Mouse (Mus musculus) midbrain, embryonic 15.5 days (tissue): Measurements from ENCODE around the gene Palmd. TPM values are rescaled to one million over a fixed set of nuclear protein-coding genes. Genes with fewer than 3 reads are reported as not detected.

Experiments
- ATAC-seq: fragments of 200-750 bp; cut with Nextera tagmentation; replicated peaks from 2 replicates; pipeline ENCODE4 v1.8.0; 2017; ENCODE audit warnings: moderate TSS enrichment
- H3K27ac ChIP-seq: fragments of 300-500 bp; sonication (generic); 2 replicates; pipeline ENCODE4 v1.5.1; 2015; ENCODE audit warnings: mild to moderate bottlenecking, inconsistent platforms
- H3K27me3 ChIP-seq: fragments of 300-500 bp; sonication (generic); replicated peaks from 2 replicates; pipeline ENCODE4 v1.6.1; 2015; ENCODE audit warnings: inconsistent platforms
- H3K36me3 ChIP-seq: fragments of 300-500 bp; sonication (generic); replicated peaks from 2 replicates; pipeline ENCODE4 v1.6.1; 2015; ENCODE audit warnings: inconsistent platforms
- H3K4me1 ChIP-seq: fragments of 300-500 bp; sonication (generic); 2 replicates; pipeline ENCODE4 v1.6.1; 2015; ENCODE audit warnings: inconsistent platforms
- H3K4me2 ChIP-seq: fragments of 300-500 bp; sonication (generic); 2 replicates; pipeline ENCODE4 v1.6.1; 2015; ENCODE audit warnings: inconsistent platforms, mild to moderate bottlenecking, moderate library complexity
- H3K4me3 ChIP-seq: fragments of 300-500 bp; sonication (generic); 2 replicates; pipeline ENCODE4 v1.5.1; 2015; ENCODE audit warnings: mild to moderate bottlenecking, inconsistent platforms
- H3K9ac ChIP-seq: fragments of 300-500 bp; sonication (generic); 2 replicates; pipeline ENCODE4 v1.6.1; 2015; ENCODE audit warnings: mild to moderate bottlenecking, inconsistent platforms
- H3K9me3 ChIP-seq: fragments of 300-500 bp; sonication (generic); 2 replicates; pipeline ENCODE4 v1.6.1; 2016; ENCODE audit warnings: inconsistent platforms
- WGBS: fragments of 180-500 bp; shearing (Covaris S2); methylation state at CpG from one replicate; pipeline ENCODE4 v1.1.7; 2015; ENCODE audit warnings: mixed read lengths; 5-methylcytosine and 5-hydroxymethylcytosine counted together
- polyA plus RNA-seq: library from polyadenylated mRNA; unstranded; fragments of >200 nt; fragmentation: Nextera tagmentation; extraction: Ambion mirVana; gene quantifications from 2 replicates; pipeline ENCODE4 v1.2.1, GENCODE M21; 2015

Gene Palmd
- polyA plus RNA-seq, 1 experiment from 2014 or later = 10.5 TPM

DNA sequence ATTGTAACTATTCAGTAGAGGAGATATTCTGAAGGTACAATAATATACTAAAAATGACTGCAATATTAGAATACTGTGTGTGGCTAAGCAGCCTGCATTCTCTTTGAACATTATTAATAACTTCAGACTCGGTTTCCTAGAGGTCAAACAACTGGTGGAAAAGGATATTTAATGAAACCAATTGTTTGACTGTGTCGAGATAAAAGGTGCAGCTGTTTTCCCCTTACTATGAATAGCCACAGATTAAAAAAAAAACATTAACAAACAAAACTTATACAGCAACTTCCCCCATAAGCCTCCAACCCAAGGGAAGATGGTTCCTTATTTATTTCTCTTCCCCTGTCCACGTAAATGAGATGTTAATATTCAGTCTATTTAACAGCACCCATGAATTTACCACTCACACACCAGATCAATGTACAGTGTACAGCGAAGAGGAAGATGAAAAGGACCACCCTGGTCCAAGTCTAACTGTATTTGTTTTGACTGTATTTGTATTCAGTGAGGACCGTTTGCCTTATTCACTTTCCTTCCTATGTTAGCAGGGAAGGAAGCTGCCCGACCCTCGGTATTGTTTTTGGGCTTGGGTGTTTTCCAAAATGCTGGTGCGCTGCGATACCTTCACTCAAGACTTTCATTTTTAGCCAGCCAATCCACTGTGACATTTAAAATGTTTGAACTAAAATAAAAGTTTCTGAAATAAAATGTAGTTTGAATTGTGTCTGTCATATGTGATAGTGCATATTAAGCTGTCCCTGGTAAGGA, 13.2 kb upstream of the Palmd start:
- Histone ChIP-seq H3K4me2 (no peak overlapping the region), H3K27ac (no peak overlapping the region), H3K9ac (no peak overlapping the region), H3K36me3 (no peaks in the 10 kb centered on the region), H3K4me1 (0 out of 2 replicates have a peak, but pooled peaks cover 4% of the 10 kb centered on the region), H3K4me3 (no peak overlapping the region), H3K27me3 (no peaks in the 10 kb centered on the region), H3K9me3 (0 out of 2 replicates have a peak, but pooled peaks cover 4% of the 10 kb centered on the region)
- no peak for ATAC-seq
- 74% methylated on average over 9 of the region's 9 CpGs for WGBS

DNA sequence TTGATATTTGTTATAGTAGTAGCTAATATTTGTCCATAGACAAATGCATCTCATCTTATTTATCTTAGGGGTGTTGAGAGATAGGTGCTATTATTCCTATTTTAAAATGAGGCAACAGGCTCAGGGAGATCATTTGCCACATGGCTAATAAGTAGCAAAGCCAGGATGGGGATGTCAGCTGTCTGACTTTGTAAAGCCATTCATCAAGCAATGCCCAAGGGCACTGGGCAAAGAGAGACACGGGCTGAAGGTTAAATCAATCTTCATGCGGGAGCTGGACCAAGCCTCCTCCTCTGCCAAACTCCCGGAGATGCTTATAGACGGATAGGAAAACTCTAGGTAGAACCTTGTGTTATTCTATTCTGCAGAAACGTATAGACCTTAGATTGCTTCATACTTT, 999 bp upstream of the Palmd start:
- H3K4me1 ChIP-seq = peaks cover 13% of the 10 kb centered on the region
- ATAC-seq = no peak
- H3K4me2 ChIP-seq = no peak overlapping the region
- H3K9me3 ChIP-seq = no peaks in the 10 kb centered on the region
- no peak overlapping the region for H3K9ac ChIP-seq
- H3K27ac ChIP-seq = no peak overlapping the region; the same call in 1 of the 2 replicates
- H3K36me3 ChIP-seq = no peaks in the 10 kb centered on the region
- 57% methylated on average over 5 of the region's 5 CpGs for WGBS
- no peaks in the 10 kb centered on the region for H3K27me3 ChIP-seq
- no peak overlapping the region for H3K4me3 ChIP-seq

DNA sequence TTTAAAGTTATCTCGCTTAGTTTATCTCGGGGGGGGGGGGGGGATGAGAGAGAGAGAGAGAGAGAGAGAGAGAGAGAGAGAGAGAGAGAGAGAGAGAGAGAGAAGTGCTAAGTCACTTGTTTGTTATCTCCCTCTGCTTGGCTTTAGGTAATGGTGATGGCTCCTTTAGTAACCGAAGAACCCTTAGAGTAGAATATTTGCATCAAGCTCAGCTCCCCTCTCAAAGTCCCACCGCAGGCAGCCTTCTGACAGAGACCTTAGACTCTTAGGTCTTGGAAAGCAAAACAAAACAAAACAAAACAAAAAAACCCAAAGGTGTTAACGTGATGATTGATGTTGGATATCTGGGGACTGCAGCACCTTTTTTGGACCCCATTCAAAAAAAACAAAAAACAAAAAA, 216 bp upstream of the Palmd start:
- Histone ChIP-seq H3K36me3 (no peaks in the 10 kb centered on the region), H3K4me2 (peak overlapping the region; percentile 56), H3K9me3 (no peaks in the 10 kb centered on the region), H3K27ac (peak overlapping the region; percentile 74), H3K4me1 (peaks cover 13% of the 10 kb centered on the region), H3K4me3 (peak overlapping the region; percentile 40), H3K9ac (no peak overlapping the region), H3K27me3 (no peaks in the 10 kb centered on the region)
- peak; percentile 53 for ATAC-seq
- WGBS = 14% methylated on average over 5 of the region's 5 CpGs

DNA sequence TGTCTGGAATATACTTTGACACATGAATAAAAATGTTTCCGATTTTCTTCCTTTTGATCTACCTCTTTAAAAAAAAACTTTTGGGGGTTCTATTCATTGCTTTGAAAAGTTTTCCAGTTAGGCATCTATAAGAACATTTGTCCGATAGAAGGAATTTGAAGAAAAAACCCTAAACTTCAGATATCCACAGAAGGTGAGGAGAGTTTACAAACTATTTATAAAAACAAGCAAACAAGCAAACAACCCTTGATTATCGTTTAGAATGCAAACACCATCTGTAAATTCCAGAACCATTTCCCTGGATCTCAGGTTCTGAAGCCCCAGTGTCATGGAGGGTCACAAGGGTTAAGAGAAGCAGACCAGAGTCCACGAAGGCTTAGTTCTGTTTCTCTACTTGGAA, 820 bp downstream of the Palmd start, which contains the start of gene 4930455H04Rik:
4930455H04Rik (plus strand) TSS at position 301 of the 400 bp plus-strand sequence.
- WGBS = 62% methylated on average over 4 of the region's 4 CpGs
- H3K9me3 ChIP-seq = no peaks in the 10 kb centered on the region
- ATAC-seq = no peak
- H3K4me2 ChIP-seq = peak within 1 kb of the TSS; percentile 56
- peaks cover 13% of the 10 kb centered on the region for H3K4me1 ChIP-seq
- no peaks in the 10 kb centered on the region for H3K27me3 ChIP-seq
- H3K4me3 ChIP-seq = peak within 1 kb of the TSS; percentile 40
- no peaks in the 10 kb centered on the region for H3K36me3 ChIP-seq
- peak within 1 kb of the TSS; percentile 37 for H3K9ac ChIP-seq
- peak within 1 kb of the TSS; percentile 74 for H3K27ac ChIP-seq

DNA sequence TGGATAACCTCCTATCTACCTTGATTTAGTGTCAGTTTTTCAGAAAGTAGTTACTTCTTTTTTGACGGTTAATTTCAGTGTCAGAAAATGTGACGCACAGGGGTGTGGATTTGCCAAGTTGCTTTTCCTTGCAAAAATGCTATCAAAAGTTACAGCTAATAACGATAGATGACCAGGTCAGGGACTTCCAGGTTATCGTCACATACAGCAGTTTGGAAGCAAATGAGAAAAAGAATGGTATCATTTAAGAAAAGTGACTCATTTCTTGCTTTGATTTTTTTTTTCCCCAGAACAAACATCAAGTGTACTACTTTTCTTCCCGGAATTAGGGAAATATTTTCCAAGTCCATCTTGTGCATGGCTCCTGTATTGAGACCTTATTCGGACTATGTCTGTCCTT, 1.4 kb downstream of the Palmd start:
- Histone ChIP-seq H3K4me2 (peak overlapping the region; percentile 22), H3K36me3 (no peaks in the 10 kb centered on the region), H3K27me3 (no peaks in the 10 kb centered on the region), H3K4me1 (peaks cover 13% of the 10 kb centered on the region), H3K27ac (no peak overlapping the region), H3K4me3 (peak overlapping the region; percentile 12; the same call in 1 of the 2 replicates), H3K9ac (no peak overlapping the region), H3K9me3 (no peaks in the 10 kb centered on the region)
- 86% methylated on average over 6 of the region's 6 CpGs for WGBS
- no peak for ATAC-seq

DNA sequence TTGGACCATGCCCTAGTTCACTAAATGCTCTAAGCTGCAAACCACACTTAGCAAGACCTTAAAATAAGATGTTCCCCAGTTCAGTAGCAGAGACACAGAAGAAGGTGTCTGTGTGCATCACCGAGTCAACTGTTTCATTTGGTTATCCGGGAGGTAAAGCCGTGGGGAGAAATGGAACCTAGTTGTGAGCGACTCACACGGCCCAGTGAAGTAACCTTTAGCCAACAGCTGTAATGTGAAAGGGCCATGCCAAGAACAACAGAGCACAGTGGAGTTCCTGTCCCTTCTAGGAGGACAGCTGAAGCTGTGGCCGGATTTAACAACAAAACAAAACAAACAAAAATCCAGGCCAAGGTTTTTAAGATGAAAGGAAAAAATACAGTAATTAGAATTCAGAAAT, 2.0 kb downstream of the Palmd start:
- H3K27ac ChIP-seq = 0 out of 2 replicates have a peak overlapping the region, but pooled peaks have one; percentile 21

DNA sequence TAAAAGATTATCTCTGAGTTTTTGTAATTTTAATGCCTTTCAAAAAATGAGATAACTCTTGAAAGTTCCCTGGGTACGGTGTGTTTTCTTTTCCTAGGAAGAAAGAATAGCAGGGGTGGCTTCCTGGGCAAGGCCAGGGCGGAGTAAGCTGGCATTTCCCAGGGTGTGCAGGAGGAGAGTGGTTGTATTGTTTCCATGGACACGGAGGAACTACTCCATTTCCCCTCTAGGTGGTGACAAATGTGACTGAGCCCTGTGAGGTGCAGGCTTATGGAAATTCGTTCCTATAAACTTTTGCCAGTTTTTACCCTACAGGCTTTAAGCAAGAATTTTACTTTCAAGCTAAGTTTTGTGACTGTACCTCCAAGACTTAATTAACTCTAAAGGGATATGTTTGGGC, 2.6 kb downstream of the Palmd start:
- H3K4me2 ChIP-seq = no peak overlapping the region
- no peaks in the 10 kb centered on the region for H3K36me3 ChIP-seq
- peaks cover 13% of the 10 kb centered on the region for H3K4me1 ChIP-seq
- no peak overlapping the region for H3K9ac ChIP-seq
- no peaks in the 10 kb centered on the region for H3K9me3 ChIP-seq
- no peak overlapping the region for H3K4me3 ChIP-seq
- no peak overlapping the region for H3K27ac ChIP-seq
- H3K27me3 ChIP-seq = no peaks in the 10 kb centered on the region
- 23% methylated on average over 4 of the region's 4 CpGs for WGBS
- peak; percentile 80 for ATAC-seq

More for the DNA sequence above, 2.0 kb downstream of the Palmd start:
- Histone ChIP-seq H3K9ac (no peak overlapping the region), H3K4me1 (peaks cover 13% of the 10 kb centered on the region), H3K27me3 (no peaks in the 10 kb centered on the region), H3K4me2 (peak overlapping the region; percentile 22), H3K4me3 (peak overlapping the region; percentile 12; the same call in 1 of the 2 replicates), H3K9me3 (no peaks in the 10 kb centered on the region), H3K36me3 (no peaks in the 10 kb centered on the region)
- ATAC-seq = no peak
- WGBS = 52% methylated on average over 6 of the region's 6 CpGs

DNA sequence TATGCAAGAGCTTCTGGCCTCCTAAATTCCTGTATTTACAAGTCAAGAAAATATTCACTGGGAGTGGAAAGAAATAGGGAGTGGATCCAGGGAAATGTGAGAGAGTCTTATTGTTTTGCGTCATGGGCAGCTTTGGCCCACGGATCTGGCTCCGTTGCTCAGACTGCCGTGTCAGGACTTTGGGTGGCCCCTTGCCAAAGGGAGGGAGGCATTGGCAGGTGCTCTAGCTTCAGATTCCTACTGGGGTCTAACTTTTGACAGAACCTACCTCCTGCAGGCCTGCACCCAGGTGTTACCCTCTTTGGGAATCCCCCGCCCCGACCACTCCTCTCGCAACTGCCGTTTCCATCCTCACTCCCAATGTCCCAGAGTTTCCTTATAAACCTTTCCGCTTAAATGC, 4.4 kb downstream of the Palmd start:
- no peaks in the 10 kb centered on the region for H3K9me3 ChIP-seq
- H3K4me3 ChIP-seq = no peak overlapping the region
- no peak overlapping the region for H3K27ac ChIP-seq
- H3K4me1 ChIP-seq = peaks cover 13% of the 10 kb centered on the region
- ATAC-seq = no peak
- no peak overlapping the region for H3K4me2 ChIP-seq
- H3K36me3 ChIP-seq = no peaks in the 10 kb centered on the region
- H3K27me3 ChIP-seq = no peaks in the 10 kb centered on the region
- no peak overlapping the region for H3K9ac ChIP-seq
- WGBS = 87% methylated on average over 9 of the region's 9 CpGs

DNA sequence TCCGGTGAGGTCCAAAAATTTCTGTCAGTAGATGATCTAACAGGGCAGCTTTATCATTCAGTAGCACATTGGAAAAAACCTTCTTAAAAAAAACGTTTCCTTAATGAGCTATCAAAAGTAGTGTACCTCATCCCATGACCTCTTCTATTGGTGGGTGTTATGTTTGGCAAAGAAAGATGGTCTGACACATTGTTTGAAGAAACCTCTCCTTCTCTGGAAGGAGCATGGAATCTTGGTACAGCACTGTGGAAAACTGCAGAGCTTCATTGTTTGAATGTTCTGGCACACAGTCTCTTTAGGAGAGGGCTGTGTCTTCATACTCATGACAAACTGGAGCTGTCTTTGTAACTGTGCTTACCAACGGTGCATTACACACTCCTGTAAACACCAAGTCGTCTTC, 5.6 kb downstream of the Palmd start:
- ATAC-seq = no peak
- no peak overlapping the region for H3K4me3 ChIP-seq
- 71% methylated on average over 4 of the region's 4 CpGs for WGBS
- no peaks in the 10 kb centered on the region for H3K36me3 ChIP-seq
- peaks cover 9% of the 10 kb centered on the region for H3K4me1 ChIP-seq
- H3K9me3 ChIP-seq = no peaks in the 10 kb centered on the region
- no peaks in the 10 kb centered on the region for H3K27me3 ChIP-seq
- no peak overlapping the region for H3K4me2 ChIP-seq
- no peak overlapping the region for H3K27ac ChIP-seq
- H3K9ac ChIP-seq = no peak overlapping the region

DNA sequence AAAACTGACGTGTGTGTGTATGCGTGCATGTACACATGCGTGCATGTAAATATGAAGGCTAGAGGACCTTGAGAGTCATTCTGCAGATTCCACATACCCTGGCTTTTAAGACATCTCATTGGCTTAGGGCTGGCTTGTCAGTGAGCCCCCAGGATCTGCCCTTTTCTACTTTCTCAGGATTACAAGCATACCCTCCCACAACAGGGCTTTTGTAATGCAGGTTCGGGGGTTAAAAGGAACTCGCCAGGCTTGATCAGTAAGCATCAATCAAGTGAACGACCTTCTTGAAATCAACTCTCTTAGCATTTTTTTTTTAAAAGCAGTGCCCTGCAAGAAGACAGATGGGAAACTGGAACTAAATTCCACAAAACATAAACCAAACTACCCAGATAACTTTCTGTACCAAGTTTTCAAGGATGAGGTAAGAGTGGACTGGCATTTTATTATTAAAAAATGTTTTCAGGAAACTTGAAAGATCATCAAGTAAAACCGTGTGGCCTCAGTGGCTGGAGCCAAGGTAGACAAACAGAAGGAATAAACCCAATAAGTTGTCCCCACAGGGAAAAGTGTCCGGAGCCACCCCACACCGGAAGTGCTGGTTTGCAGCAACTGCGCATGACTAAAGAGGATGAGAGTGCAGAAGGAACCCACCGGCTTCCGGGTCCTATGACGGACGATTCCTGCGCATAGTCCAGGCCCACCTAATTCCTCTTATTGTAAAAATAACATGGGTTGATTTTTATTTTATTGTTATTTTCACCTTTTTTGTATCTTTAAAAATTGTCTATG, 7.2 kb downstream of the Palmd start:
- Histone ChIP-seq H3K27me3 (no peaks in the 10 kb centered on the region), H3K4me2 (no peak overlapping the region), H3K27ac (no peak overlapping the region), H3K9me3 (no peaks in the 10 kb centered on the region), H3K4me1 (peaks cover 3% of the 10 kb centered on the region), H3K9ac (no peak overlapping the region), H3K36me3 (no peaks in the 10 kb centered on the region), H3K4me3 (no peak overlapping the region)
- ATAC-seq = no peak
- WGBS = 71% methylated on average over 15 of the region's 15 CpGs

DNA sequence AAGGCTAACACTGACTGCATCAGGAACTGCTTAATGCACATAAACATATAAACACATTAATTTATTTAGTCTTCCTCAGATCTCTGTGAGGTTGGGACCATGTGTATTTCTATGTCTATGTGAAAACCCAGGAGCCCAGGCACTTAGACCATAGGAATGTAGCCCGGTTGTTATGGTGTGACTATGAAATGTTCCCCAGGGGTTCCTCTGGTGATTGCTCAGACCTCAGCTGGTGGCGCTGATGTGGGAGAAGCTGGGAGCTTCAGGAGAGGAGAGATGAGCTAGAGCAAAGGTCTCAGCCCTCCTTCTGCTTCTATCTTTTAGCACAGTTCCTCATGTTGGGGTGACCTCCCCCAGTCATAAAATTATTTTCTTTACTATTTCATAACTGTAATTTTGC, 8.4 kb downstream of the Palmd start:
- Histone ChIP-seq H3K4me3 (no peak overlapping the region), H3K36me3 (no peaks in the 10 kb centered on the region), H3K9me3 (no peaks in the 10 kb centered on the region), H3K27ac (no peak overlapping the region), H3K4me2 (no peak overlapping the region), H3K4me1 (no peaks in the 10 kb centered on the region), H3K9ac (no peak overlapping the region), H3K27me3 (no peaks in the 10 kb centered on the region)
- ATAC-seq = no peak
- 76% methylated on average over 2 of the region's 2 CpGs for WGBS

DNA sequence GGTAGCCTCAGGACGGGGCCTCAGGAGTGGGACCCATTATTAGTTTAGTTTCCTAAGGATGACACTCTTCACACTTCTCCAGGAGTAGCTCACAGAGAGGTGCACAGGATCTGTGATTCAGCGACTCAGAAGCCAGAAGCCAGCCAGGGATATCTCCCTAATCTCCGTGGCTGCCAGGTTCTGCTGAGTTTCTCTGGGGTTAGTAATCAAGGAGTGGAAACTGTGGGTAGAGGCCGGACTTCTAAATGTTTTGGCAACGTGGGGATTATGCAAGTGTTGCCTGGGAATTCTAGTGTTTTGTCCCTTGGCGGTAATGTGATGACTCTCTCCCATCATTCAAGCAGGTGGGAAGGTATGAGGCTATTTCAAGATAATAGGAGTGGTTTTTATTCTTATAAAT, 13.7 kb downstream of the Palmd start:
- no peaks in the 10 kb centered on the region for H3K9me3 ChIP-seq
- no peak overlapping the region for H3K4me2 ChIP-seq
- H3K4me1 ChIP-seq = no peaks in the 10 kb centered on the region
- H3K27me3 ChIP-seq = no peaks in the 10 kb centered on the region
- no peak overlapping the region for H3K4me3 ChIP-seq
- H3K9ac ChIP-seq = no peak overlapping the region
- H3K36me3 ChIP-seq = no peaks in the 10 kb centered on the region
- no peak for ATAC-seq
- WGBS = 71% methylated on average over 6 of the region's 6 CpGs
- H3K27ac ChIP-seq = 0 out of 2 replicates have a peak overlapping the region, but pooled peaks have one; percentile 15
